Mouse (Mus musculus): ENCODE measurements around the gene Mbnl2. TPM values are rescaled to one million over a fixed set of nuclear protein-coding genes. Genes with fewer than 3 reads are reported as not detected.
A peak's percentile ranks its signal among the peaks of the same experiment; 100 is the strongest.

The Mbnl2 gene
- polyA plus RNA-seq, 1 experiment, result 152 TPM

DNA sequence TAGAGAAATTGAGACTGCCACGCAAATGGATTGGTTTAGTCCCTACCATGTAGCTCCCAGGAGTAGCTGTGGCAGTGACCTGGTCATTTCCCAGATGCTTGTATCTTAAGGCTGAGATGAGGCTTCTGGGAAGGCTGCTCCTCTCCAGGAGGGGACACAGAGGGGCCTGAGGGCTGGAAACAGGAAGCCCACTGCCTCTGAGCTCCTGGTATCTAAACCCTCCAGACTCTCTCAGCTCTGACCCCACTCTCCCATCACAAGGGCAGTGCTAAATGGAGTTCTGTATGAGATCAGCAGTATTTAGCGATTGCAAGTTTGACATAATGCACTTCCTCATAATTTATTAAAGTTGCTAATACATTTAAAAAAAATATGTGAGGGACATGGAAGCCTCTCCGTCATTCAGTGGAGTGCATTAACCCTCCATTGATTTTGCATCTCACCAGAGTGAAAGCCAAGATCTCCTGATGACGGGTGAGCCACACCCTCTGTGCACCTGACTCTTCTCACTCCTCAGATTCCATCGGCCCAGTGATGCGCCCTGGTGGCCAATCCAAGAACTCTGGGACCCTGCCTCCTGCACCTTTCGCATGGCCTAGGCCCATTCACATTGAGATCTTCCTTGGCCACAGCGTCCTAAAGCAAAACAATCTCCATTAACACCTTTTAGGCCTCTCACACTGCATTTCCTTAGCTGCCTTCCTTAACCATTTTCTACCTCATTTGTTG, 87.8 kb downstream of the Mbnl2 start:
- peak overlapping the region; percentile 5; the same call in 1 of the 2 replicates for H3K27ac ChIP-seq (replicated peaks; ENCODE audit: low read depth, low read length)
- no peak overlapping the region for H3K4me3 ChIP-seq (ENCODE audit: insufficient read depth, low read depth, low read length)
- peaks cover 44% of the 10 kb centered on the region for H3K4me1 ChIP-seq (ENCODE audit: control insufficient read depth, insufficient read depth, insufficient read length, low read length)

- Histone ChIP-seq H3K4me3 (ENCODE audit: insufficient read depth, low read depth, low read length) (no peak overlapping the region), H3K4me1 (ENCODE audit: control insufficient read depth, insufficient read depth, insufficient read length, low read length) (peaks cover 60% of the 10 kb centered on the region), H3K27ac (replicated peaks; ENCODE audit: low read depth, low read length) (no peak overlapping the region)
Measured at GRCm38 (mm10) chr14:120365088-120365487, 89.6 kb downstream of the Mbnl2 start.

DNA sequence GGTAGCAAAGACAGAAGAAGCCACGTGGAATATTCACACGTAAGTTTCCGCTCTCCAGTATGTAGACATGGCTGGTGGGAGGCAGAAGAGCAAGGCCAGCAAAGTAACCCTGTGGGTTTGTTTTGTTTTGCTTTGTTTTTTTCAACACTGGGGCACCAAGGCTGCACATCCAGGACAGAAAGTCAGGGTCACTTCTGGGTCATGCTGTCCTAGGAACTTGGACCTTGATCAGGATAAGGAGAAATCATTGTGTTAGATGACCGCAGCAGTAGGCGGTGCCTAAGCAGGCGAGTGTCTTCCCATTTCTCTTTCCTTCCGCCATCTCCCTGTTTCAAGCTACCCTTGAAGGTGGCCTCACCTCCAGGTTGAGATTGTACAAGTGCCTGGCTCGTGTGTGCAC, 91.5 kb downstream of the Mbnl2 start:
- Histone ChIP-seq H3K4me3 (ENCODE audit: insufficient read depth, low read depth, low read length) (no peak overlapping the region), H3K27ac (replicated peaks; ENCODE audit: low read depth, low read length) (0 out of 2 replicates have a peak overlapping the region, but pooled peaks have one; percentile 38), H3K4me1 (ENCODE audit: control insufficient read depth, insufficient read depth, insufficient read length, low read length) (peaks cover 70% of the 10 kb centered on the region)

GRCm38 (mm10) chr14:120367589-120367988, 92.1 kb downstream of the Mbnl2 start:
- Histone ChIP-seq H3K4me3 (ENCODE audit: insufficient read depth, low read depth, low read length) (no peak overlapping the region), H3K27ac (replicated peaks; ENCODE audit: low read depth, low read length) (peak overlapping the region; percentile 23; the same call in 1 of the 2 replicates), H3K4me1 (ENCODE audit: control insufficient read depth, insufficient read depth, insufficient read length, low read length) (peaks cover 72% of the 10 kb centered on the region)

DNA sequence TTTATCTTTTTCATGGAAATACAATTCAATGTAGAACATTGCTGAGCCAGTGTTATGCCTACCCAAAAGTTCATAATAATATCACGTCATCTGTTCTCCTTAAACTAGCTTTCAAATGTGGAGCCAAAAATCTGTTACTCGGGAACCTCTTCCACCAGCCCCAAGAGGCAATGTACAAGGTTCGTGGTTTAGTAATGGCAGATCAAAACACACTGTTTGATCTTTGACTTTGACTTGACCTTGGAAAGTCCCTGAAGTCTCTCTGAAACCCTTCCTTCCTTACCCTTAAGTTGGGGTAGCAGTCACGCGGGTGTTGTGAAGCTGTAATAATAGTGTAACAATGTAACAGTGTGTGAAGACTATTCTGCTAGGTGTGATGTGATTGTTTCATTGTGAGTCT, 93.0 kb downstream of the Mbnl2 start:
- Histone ChIP-seq H3K4me3 (ENCODE audit: insufficient read depth, low read depth, low read length) (no peak overlapping the region), H3K27ac (replicated peaks; ENCODE audit: low read depth, low read length) (peak overlapping the region; percentile 66), H3K4me1 (ENCODE audit: control insufficient read depth, insufficient read depth, insufficient read length, low read length) (peaks cover 71% of the 10 kb centered on the region)

DNA sequence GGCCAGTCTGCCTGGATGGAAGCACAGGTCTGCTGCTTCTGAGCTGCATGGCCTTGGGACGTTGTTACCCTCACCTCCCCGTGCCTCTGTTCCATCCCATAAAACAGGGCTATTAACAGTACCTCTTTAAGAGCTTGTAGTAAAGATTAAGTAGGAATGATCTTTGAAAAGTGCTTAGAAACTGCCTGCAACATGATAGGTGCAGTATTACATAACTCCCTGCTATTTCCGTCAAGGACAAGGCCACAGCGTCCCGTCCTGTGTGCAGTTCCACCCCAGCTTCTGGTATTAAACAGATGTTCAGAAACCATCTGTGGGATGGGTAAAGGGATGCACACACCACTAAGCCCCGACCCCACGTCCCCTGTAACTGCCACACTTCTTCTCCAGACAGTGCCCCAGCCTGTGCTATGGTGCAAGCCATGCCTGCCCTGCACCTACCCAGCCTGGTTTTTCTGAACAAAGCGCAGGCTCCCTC, 93.5 kb downstream of the Mbnl2 start:
- H3K4me3 ChIP-seq (ENCODE audit: insufficient read depth, low read depth, low read length), result no peak overlapping the region
- H3K27ac ChIP-seq (replicated peaks; ENCODE audit: low read depth, low read length), result peak overlapping the region; percentile 66
- peaks cover 72% of the 10 kb centered on the region for H3K4me1 ChIP-seq (ENCODE audit: control insufficient read depth, insufficient read depth, insufficient read length, low read length)

DNA sequence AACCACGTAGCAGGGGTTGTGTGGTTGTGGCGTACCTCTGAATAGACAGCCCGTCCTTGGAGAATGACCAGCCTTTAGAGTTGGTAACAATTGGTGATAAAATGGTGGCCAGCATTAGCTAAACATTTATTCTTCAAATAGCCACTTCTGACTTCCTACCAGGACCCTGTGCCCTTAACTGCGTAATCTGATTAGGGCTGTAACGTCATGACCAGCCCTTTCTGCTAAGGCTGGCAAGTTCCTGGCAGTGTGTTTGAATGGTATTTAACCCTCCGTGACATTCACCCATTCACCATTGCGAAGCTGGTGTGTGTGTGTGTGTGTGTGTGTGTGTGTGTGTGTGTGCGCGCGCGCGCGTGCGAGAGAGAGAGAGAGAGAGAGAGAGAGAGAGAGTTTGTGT, 94.6 kb downstream of the Mbnl2 start:
- Histone ChIP-seq H3K4me1 (ENCODE audit: control insufficient read depth, insufficient read depth, insufficient read length, low read length) (peaks cover 72% of the 10 kb centered on the region), H3K4me3 (ENCODE audit: insufficient read depth, low read depth, low read length) (no peak overlapping the region), H3K27ac (replicated peaks; ENCODE audit: low read depth, low read length) (peak overlapping the region; percentile 63; the same call in 1 of the 2 replicates)

- no peak overlapping the region for H3K4me3 ChIP-seq (ENCODE audit: insufficient read depth, low read depth, low read length)
- H3K4me1 ChIP-seq (ENCODE audit: control insufficient read depth, insufficient read depth, insufficient read length, low read length), result peaks cover 72% of the 10 kb centered on the region
- H3K27ac ChIP-seq (replicated peaks; ENCODE audit: low read depth, low read length), result peak overlapping the region; percentile 63
Measured at GRCm38 (mm10) chr14:120370631-120371030, 95.2 kb downstream of the Mbnl2 start.

DNA sequence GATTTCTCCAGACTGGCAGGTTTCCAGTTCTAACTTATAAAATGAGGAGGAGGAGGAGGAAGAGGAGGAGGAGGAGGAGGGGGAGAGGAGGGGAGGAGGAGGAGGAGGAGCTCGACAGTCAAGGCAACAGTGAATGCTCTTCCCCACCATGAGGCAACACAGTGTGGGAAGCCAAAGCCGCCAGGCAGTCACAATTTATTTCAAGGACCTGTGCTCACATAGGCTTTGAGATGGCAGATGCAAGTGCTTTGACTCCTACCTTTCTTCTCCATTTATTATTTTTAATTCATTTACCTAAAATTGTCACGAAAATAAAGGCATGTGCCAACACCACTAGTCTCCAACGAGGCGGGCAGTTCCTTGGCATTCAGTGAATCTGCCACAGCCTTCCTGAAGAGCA, 95.7 kb downstream of the Mbnl2 start:
- H3K27ac ChIP-seq (replicated peaks; ENCODE audit: low read depth, low read length), result peak overlapping the region; percentile 21; the same call in 1 of the 2 replicates
- no peak overlapping the region for H3K4me3 ChIP-seq (ENCODE audit: insufficient read depth, low read depth, low read length)
- peaks cover 67% of the 10 kb centered on the region for H3K4me1 ChIP-seq (ENCODE audit: control insufficient read depth, insufficient read depth, insufficient read length, low read length)

- no peak overlapping the region for H3K4me3 ChIP-seq (ENCODE audit: insufficient read depth, low read depth, low read length)
- peak overlapping the region; percentile 61 for H3K27ac ChIP-seq (replicated peaks; ENCODE audit: low read depth, low read length)
- peaks cover 61% of the 10 kb centered on the region for H3K4me1 ChIP-seq (ENCODE audit: control insufficient read depth, insufficient read depth, insufficient read length, low read length)
Measured at GRCm38 (mm10) chr14:120373026-120374024, 97.9 kb downstream of the Mbnl2 start.

DNA sequence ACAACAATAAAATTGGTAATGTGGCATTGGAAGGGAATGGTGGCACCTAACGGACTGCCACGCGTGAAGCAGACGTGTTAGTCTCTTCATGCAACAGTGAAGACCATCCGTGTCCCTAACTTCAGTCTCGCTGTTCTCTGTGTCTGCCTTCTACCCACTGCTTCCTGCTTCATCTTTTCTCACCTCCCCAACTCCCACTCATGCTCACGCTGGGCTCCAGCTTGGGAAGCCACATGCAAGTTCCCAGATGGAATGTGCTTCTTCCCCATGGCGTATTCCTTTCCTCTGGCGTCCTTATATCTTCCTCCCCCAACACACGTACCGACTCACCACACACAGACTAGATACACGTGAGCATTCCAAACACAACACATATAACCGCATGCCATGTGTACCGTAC, 99.3 kb downstream of the Mbnl2 start:
- Histone ChIP-seq H3K27ac (replicated peaks; ENCODE audit: low read depth, low read length) (no peak overlapping the region; the same call in 1 of the 2 replicates), H3K4me1 (ENCODE audit: control insufficient read depth, insufficient read depth, insufficient read length, low read length) (peaks cover 58% of the 10 kb centered on the region), H3K4me3 (ENCODE audit: insufficient read depth, low read depth, low read length) (no peak overlapping the region)

GRCm38 (mm10) chr14:120377192-120377591, 101.7 kb downstream of the Mbnl2 start:
- Histone ChIP-seq H3K4me3 (ENCODE audit: insufficient read depth, low read depth, low read length) (no peak overlapping the region), H3K4me1 (ENCODE audit: control insufficient read depth, insufficient read depth, insufficient read length, low read length) (peaks cover 42% of the 10 kb centered on the region), H3K27ac (replicated peaks; ENCODE audit: low read depth, low read length) (no peak overlapping the region)

- Histone ChIP-seq H3K4me3 (ENCODE audit: insufficient read depth, low read depth, low read length) (no peak overlapping the region), H3K4me1 (ENCODE audit: control insufficient read depth, insufficient read depth, insufficient read length, low read length) (peaks cover 36% of the 10 kb centered on the region), H3K27ac (replicated peaks; ENCODE audit: low read depth, low read length) (no peak overlapping the region; the same call in 1 of the 2 replicates)
Measured at GRCm38 (mm10) chr14:120378002-120378401, 102.5 kb downstream of the Mbnl2 start.

- no peak overlapping the region for H3K4me3 ChIP-seq (ENCODE audit: insufficient read depth, low read depth, low read length)
- H3K4me1 ChIP-seq (ENCODE audit: control insufficient read depth, insufficient read depth, insufficient read length, low read length), result peaks cover 26% of the 10 kb centered on the region
- H3K27ac ChIP-seq (replicated peaks; ENCODE audit: low read depth, low read length), result no peak overlapping the region
Measured at GRCm38 (mm10) chr14:120379716-120380115, 104.2 kb downstream of the Mbnl2 start.

Measured in brown adipose tissue, adult 24 weeks (tissue).